Mouse (Mus musculus) regulatory T cell (primary cell): ENCODE measurements around the gene Gm11757.
"Not testable (repeated sequence)": the region's sequence is repeated elsewhere in the genome, so short reads cannot be mapped to it uniquely, and the experiment has no call there.

Experiments
- in situ Hi-C: fragments of 300-600 bp; cut with MboI, MseI; formaldehyde crosslinking; loops from one replicate; pipeline ENCODE4 v1.15.1; 2025; ENCODE audit warnings: high pct_unique_total_duplicates

The Gm11757 gene

GRCm38 (mm10) chr4:73891012-73891411 is at the start of gene Gm11757:
Gene Gm11757, minus strand, starts transcription at chr4:73891112.
- in situ Hi-C loops = not testable (repeated sequence)

GRCm38 (mm10) chr4:73920660-73921059 is 29.7 kb upstream of the Gm11757 start, which contains the start of gene Gm11756:
Gene Gm11756, minus strand, starts transcription at chr4:73920760.
- in situ Hi-C loops = not testable (repeated sequence)

- in situ Hi-C loops = not testable (repeated sequence)
These were observed 14.9 kb upstream of the Gm11757 start, which contains the start of gene Gm13871 for GRCm38 (mm10) chr4:73905853-73906252. Gene Gm13871, minus strand, starts transcription at chr4:73905953.

- in situ Hi-C loops = not testable (repeated sequence)
These were observed 14.7 kb downstream of the Gm11757 start, which contains the start of gene Gm11758 for GRCm38 (mm10) chr4:73876166-73876565. Gene Gm11758, minus strand, starts transcription at chr4:73876266.
